11 mouse cellular contexts compared by ENCODE assay signal in genomic region chr10:96980832-96981515, GRCm38 (mm10).
DNase-seq lines count a peak whose midpoint lies in the region; ATAC-seq and TF ChIP-seq lines count a peak whose summit lies in the region.
"Had no signal": no experiment of that assay in that cellular context is flagged by ENCODE, and none has a peak within 500 bp of the region (broad histone marks: within the 10 kb centered on the region; RNA-seq: fewer than 3 reads in every experiment).

No protein-coding gene starts in this region.

- ATAC-seq in forebrain, embryonic 14.5 days, result peak; percentile 87
- peak; percentile 76 for ATAC-seq in intestine, postnatal 0 days
- no peak for ATAC-seq in kidney, embryonic 15.5 days (replicated peaks; ENCODE audit: low FRiP score)

- peak overlapping the region; percentile 79 for H3K27ac ChIP-seq in forebrain, embryonic 14.5 days (ENCODE audit: low read depth, low read length)
- peak overlapping the region; percentile 15 for H3K27ac ChIP-seq in intestine, postnatal 0 days (ENCODE audit: low read depth, low read length)
- H3K27ac ChIP-seq in kidney, embryonic 15.5 days, result no peak overlapping the region
- H3K27ac ChIP-seq: liver, embryonic 14.5 days had no signal

- peak; percentile 6 for DNase-seq in embryo, embryonic 9.5 days (ENCODE audit: extremely low spot score)
- DNase-seq in forebrain, embryonic 14.5 days (ENCODE audit: low spot score), result peak; percentile 72
- peak; percentile 70 for DNase-seq in retina, embryonic 14.5 days (ENCODE audit: low spot score)
- no peak for DNase-seq in ovary, adult 18-20 months (ENCODE audit: low spot score)
- DNase-seq in T-cell, adult 2 months (ENCODE audit: low spot score), result no peak
- DNase-seq: gastrocnemius, postnatal 36 days; heart, postnatal 14 days; thymus, adult 2 months had no signal

- no peaks in the 10 kb centered on the region for H3K9me3 ChIP-seq in forebrain, embryonic 14.5 days (replicated peaks; ENCODE audit: control insufficient read depth, low read length)
- H3K9me3 ChIP-seq in intestine, postnatal 0 days (ENCODE audit: control insufficient read depth), result no peaks in the 10 kb centered on the region
- H3K9me3 ChIP-seq in kidney, embryonic 15.5 days (replicated peaks), result no peaks in the 10 kb centered on the region

- no peaks in the 10 kb centered on the region for H3K36me3 ChIP-seq in forebrain, embryonic 14.5 days (ENCODE audit: control insufficient read depth, insufficient read depth, low read length)
- no peaks in the 10 kb centered on the region for H3K36me3 ChIP-seq in intestine, postnatal 0 days (ENCODE audit: control insufficient read depth, insufficient read depth)
- H3K36me3 ChIP-seq in kidney, embryonic 15.5 days, result no peaks in the 10 kb centered on the region

- no peak for TF ChIP-seq CTCF in intestine, postnatal 0 days (IDR thresholded peaks at IDR 0.05; ENCODE audit: low read depth)

- 3% methylated on average over 9 of the region's 9 CpGs for WGBS in forebrain, embryonic 14.5 days
- 55% methylated on average over 9 of the region's 9 CpGs for WGBS in intestine, postnatal 0 days
- 65% methylated on average over 9 of the region's 9 CpGs for WGBS in kidney, embryonic 15.5 days

- no peak overlapping the region for H3K4me2 ChIP-seq in forebrain, embryonic 14.5 days (ENCODE audit: low read length)
- no peak overlapping the region for H3K4me2 ChIP-seq in intestine, postnatal 0 days (replicated peaks; ENCODE audit: low read depth)
- H3K4me2 ChIP-seq in kidney, embryonic 15.5 days, result no peak overlapping the region

- no peak overlapping the region for H3K9ac ChIP-seq in forebrain, embryonic 14.5 days (ENCODE audit: low read length)
- no peak overlapping the region for H3K9ac ChIP-seq in intestine, postnatal 0 days (ENCODE audit: low read depth, low read length)
- no peak overlapping the region for H3K9ac ChIP-seq in kidney, embryonic 15.5 days
- H3K9ac ChIP-seq: liver, embryonic 14.5 days had no signal

- H3K4me3 ChIP-seq in forebrain, embryonic 14.5 days (ENCODE audit: low read depth, low read length), result no peak overlapping the region
- H3K4me3 ChIP-seq in intestine, postnatal 0 days (ENCODE audit: low read depth, low read length), result no peak overlapping the region
- H3K4me3 ChIP-seq in kidney, embryonic 15.5 days (replicated peaks), result no peak overlapping the region

- H3K4me1 ChIP-seq in forebrain, embryonic 14.5 days (ENCODE audit: control insufficient read depth, insufficient read depth, low read length), result peaks cover 10% of the 10 kb centered on the region
- no peaks in the 10 kb centered on the region for H3K4me1 ChIP-seq in intestine, postnatal 0 days (replicated peaks; ENCODE audit: control insufficient read depth, insufficient read depth, low read length)
- H3K4me1 ChIP-seq in kidney, embryonic 15.5 days, result no peaks in the 10 kb centered on the region

- H3K27me3 ChIP-seq in forebrain, embryonic 14.5 days (replicated peaks; ENCODE audit: control insufficient read depth, insufficient read depth, low read length), result no peaks in the 10 kb centered on the region
- H3K27me3 ChIP-seq in intestine, postnatal 0 days (replicated peaks; ENCODE audit: control insufficient read depth, insufficient read depth, low read length), result no peaks in the 10 kb centered on the region
- H3K27me3 ChIP-seq in kidney, embryonic 15.5 days, result no peaks in the 10 kb centered on the region

Comparison
In these comparisons a context has a peak if more than half of its experiments do, and no peak if none do; other contexts are left out.
1. DNase-seq: peak in embryo, embryonic 9.5 days (single experiment), forebrain, embryonic 14.5 days (single experiment) and retina, embryonic 14.5 days (single experiment); none in ovary, adult 18-20 months (single experiment) and T-cell, adult 2 months (single experiment).